Mouse (Mus musculus) kidney, postnatal 36 days (tissue): ENCODE data around the gene Ephb2.

Experiments used
- DNase-seq, 2 experiments: peaks; one replicate each; pipeline ENCODE4 v3.0.0; 2021 to 2022; ENCODE audit warnings: mixed read lengths in 2 of 2

The Ephb2 gene

DNA sequence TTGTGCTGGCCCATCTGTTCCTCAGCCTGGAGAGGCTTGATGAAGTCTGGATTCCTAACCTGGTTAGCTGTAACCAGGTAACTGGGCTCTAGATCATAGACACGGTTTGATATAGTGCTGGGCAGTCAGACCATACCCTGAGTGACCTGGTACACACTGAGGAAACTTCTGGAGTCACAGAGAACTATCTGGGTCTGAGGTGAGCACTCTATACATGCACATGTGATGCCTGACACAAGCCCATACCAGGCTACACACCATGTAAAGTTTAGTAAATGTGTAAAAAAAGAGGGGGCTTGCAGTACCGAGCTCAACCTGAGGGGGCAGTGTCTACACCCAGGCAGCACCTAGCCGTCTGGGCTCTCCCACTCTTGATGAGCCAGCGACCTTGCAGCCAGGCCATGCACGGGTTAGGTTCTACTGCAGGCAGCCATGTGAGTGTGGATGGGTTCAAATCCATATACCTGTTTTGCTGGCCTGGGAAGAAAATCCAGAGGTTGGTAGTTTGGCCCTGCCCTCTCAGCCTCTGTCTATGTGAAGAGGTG lies 139.3 kb downstream of the Ephb2 start:
- peak; percentile 47 to 75 for DNase-seq

GRCm38 (mm10) chr4:136695696-136696095 lies 140.1 kb downstream of the Ephb2 start:
- DNase-seq = no peak

GRCm38 (mm10) chr4:136690034-136690433 lies 145.8 kb downstream of the Ephb2 start:
- DNase-seq = no peak

- no peak for DNase-seq
These were observed 147.7 kb downstream of the Ephb2 start for GRCm38 (mm10) chr4:136688113-136688512.

DNA sequence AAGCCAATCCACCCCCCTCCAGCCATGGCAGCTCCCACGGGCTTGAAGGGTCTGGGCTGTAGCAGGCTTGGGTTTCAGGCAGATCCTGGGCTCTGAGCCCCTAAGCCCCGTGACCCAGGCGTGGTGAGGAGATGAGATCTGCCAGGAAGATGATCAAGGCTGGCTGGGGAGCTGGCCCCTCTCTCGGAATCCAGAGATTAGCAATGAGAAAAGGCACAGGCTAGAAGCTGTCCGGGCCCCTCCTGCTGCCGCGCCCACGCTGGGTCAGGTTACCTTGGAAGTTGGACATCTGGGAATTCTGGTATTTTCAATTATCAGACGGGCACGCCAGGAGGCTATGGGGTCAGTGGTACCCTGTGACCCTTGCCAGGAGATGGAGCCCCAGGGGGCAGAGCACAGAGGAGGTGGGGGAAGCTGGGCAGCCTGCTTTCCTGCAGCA lies 150.3 kb downstream of the Ephb2 start:
- DNase-seq = no peak

DNA sequence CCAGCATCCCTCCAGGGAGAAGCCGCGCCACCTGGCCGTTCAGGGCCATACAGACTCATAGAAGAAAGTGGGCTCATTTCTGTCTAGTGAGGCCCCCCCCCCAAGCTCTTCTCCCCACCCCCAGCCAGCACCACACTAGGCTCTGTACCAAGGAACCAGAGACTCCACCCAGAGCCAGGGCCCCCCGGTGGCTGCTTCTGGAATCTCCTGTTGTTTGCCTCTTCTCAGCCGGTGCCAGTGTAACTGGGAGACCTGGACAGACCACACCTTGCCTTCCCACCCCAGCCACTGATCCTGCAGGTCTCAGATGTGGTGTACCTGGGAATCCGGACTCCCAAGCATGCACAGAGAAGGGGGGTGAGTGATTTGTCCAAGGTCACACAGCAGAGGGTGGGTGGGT lies 151.3 kb downstream of the Ephb2 start:
- peak in 1 of 2 experiments; percentile 52 for DNase-seq

- no peak for DNase-seq
These were observed 155.1 kb downstream of the Ephb2 start for GRCm38 (mm10) chr4:136680641-136681040.

DNA sequence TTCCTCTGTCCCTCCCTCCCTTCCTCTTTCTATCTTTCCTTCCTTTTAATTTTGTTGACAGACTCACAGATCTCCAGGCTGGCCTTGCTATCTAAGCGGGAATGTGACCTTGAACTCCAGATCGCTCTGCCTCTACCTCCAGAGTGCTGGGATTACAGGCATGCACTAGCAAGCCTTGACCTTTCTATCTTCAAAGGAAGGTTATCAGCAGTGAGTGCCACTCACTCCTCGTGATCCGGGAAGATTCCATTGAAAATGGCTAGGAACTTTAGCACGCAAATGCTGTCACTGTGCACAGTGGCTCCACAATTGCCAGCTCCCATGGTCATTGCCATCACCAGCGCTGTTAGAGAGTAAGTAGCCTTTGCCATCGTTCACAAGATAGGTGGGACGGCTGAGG lies 156.6 kb downstream of the Ephb2 start:
- no peak for DNase-seq

GRCm38 (mm10) chr4:136678480-136678879 lies 157.3 kb downstream of the Ephb2 start:
- peak; percentile 82 to 91 for DNase-seq

DNA sequence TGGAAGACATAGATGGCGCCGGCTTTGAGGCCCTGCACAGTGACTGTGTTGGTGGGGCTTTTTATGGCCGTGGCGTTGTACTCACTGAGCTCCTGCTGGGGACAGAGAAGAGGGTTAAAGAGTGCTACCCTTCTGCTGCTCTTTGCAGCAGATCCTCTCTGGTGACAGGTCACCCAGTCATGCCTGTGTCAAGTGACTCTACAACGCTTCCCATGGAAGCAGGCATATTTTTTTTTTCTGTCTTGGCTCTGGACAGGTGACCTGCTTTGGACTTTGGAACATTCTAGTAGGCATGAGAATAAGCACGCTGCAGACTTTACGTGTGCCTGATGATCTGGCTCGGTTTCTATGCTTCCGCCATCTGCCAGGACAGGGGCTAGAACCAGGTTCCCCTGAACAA lies 160.3 kb downstream of the Ephb2 start:
- DNase-seq = no peak

DNA sequence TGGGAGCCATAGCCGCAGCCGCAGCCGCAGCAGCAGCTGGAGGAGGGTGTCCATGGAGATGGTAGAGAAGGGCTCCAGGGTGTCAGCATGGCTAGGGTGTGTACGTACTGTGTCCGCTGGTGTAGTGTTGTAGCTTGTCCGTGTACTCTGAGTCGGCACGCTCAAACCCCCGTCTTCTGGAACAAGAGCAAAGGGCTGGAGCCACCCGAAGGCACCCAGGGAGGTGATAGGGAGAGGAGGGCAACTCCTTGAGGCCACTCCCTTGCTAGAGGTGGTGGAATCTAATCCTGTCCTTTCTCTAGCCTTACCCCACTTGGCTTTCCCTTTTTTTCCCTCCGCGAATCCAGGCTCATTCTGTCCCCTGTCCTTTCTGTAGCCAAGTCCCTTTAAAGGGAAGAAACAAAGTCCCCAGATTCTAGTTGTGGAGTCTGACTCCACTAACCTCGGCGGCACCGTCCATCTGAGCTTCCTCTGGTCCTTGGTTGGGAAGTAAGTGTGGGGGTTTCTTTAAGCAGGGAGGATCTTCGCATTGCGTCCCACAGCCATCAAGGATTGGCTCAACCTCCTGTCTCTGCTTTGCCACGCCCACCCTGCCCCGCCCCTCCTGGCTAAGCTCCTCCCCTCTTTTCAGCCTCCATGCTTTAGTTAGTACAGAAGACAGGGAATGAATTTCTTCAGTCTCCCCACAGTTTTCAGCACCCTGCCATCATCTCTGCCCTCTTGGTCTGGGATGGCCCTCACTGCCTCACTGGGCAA lies 163.3 kb downstream of the Ephb2 start:
- no peak for DNase-seq

DNA sequence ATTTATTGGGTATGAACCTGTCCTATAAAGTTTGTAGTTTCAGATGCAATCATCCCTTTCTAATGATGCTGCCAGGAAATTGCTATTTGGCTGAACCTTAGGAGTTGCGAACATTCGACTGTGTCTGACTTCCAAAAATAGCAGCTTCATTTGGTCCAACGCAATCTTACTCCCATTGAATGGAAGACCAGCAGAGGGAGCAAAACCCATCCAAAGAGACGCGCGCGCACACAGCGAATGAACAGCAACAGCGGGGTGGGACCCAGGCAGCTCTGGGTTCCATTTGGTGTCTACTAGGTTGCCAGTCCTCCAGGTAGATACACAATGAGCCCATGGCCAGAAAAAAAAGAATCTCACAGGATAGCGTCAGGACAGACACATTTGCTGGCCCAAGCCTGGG lies 168.0 kb downstream of the Ephb2 start:
- no peak for DNase-seq

DNA sequence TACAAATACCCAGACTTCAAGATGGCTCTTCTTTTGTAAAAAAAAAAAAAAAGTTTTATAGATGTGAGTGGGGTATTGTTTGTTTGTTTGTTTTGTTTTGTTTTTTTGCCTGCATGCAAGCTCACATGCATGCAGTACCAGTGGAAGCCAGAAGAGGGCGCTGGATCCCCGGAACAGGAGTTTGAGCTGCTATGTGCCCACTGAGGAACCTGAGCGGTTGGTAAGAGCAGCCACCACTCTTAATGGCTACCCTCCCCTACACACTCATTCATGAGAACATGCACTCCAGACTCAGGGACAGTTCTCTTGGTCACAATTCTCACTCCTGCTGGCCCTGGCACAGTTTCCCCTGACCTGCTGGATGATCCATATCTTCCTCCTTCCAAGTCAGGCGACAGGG lies 169.8 kb downstream of the Ephb2 start:
- DNase-seq = peak in 1 of 2 experiments; percentile 22

GRCm38 (mm10) chr4:136665068-136665467 lies 170.7 kb downstream of the Ephb2 start:
- no peak for DNase-seq

DNA sequence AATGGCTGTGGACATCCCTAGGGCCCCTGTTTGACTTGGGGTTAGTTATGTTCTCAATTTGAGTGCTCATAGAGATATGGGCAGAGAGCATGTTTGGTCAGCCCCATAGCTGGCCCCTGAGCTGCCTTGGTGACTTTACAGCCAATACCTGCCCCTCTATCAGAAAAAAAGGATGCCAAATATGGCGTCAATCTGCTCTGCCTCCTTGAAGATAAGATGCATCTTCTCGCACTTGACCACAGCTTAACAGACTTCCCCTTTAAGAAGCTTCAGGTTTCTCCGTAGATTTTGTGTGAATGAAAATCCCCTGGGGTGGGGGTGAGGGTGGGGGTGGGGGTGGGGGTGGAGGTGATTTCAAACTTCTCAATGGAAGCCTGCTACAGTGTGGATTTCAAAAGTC lies 177.9 kb downstream of the Ephb2 start:
- DNase-seq = no peak

GRCm38 (mm10) chr4:136653692-136654234 lies 182.0 kb downstream of the Ephb2 start:
- DNase-seq = no peak

GRCm38 (mm10) chr4:136653019-136653418 lies 182.8 kb downstream of the Ephb2 start:
- no peak for DNase-seq

DNA sequence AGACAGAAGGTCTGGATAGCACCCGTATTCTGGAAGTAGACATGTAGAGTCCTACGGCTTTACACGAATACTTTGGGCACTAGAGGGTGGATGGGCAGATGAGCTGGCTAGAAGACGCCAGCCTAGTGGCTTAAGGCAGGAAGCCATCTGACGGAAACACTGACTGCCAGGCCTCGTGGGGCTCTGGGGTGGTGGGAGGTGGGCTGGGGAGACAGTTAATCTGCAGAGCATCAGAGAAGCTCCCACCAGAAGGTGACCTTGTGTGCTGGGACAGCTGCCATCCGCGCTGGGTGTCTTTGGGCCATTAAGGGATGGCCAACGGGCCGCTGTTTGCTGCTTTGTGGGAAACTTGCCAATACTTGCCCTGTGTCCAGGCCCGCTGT lies 183.3 kb downstream of the Ephb2 start:
- DNase-seq = no peak

DNA sequence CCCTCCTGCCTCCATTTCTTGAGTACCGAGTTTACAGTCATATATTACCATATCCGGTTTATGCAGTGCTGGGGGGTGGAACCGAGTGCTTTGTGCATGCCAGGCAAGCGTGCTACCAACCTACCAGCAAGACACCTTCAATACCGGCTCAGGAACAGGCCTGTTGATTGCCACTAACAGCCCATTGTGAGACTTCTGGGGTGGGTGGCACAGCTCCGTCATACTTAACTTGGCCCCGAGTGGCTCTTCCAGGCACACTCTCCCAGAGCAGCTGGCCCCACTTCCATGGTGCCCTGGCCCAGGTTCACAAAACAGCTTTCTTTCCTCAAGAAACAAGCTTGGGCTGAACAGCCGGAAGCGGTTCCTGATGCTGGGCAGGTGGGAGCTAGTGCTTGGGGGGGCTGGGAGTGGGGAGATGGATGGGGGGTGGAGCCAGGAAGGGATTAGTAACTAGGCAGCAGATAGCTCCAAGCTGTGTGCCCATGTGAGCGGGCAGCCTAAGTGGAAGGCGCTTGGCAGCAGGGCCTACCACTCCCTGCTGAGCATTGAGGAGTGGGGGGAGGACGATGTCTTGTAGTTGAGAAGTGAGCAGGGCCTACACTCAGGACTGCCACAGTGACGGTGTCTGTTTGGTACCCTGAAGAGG lies 183.8 kb downstream of the Ephb2 start:
- DNase-seq = no peak

DNA sequence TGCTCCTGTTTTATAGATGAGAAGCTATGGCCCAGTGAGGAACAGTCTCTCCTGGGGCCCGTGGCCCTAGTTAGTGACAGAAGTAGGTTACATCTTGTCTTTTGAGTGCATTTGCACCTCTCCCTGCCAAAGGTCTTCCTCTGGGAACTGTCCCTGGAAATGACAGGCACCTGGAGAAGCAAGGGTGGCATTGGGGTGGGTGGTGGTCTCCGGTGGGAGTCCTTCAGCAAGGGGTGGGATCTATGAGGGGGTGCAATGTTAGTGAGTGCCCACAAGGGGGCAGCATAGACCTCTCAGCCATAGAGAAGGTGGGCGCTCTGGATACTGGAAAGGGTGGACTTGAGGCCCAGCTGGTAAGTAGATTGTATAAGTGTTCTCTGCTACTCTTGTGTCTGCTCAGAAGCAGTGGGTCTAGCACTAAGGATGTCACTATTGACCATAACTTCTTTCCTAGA lies 184.4 kb downstream of the Ephb2 start:
- DNase-seq = peak; percentile 1 to 38

- DNase-seq = no peak
These were observed 185.5 kb downstream of the Ephb2 start for GRCm38 (mm10) chr4:136650261-136650660.

DNA sequence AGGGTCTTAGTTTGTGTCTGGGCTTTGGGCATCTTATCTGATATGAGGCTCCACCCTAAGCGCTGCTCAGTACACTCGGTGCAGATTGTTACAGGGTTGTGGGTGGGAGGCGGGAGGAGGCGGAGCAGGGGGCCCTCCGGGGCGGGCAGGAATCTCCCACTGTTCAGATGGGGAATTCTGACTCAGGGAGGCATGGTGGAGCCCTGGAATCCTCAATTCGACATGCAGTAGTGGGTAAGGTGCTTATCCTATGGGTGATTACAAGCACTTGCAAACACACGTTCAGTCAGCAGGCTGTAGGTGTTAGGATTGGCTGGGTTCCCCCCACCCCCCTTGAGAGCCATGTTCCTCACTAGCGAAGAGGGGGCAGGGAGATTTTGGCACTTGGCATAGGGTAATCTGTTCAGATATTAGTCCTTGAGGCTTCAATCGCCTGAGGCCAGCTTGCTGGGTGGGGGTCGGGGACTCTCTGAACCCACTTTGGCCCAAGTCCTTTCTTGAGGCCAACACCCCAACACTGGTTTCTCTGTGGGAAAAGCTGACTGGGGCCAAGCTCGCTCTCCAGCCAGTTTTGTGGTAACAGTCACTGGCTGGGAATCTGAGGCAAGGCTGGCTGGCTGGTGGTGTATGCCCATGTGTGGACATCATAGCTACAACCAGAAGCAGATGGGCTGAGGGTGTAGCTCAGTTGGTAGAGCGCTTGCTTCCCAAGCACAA lies 186.2 kb downstream of the Ephb2 start:
- no peak for DNase-seq

GRCm38 (mm10) chr4:136648922-136649479 lies 186.8 kb downstream of the Ephb2 start:
- peak; percentile 70 to 91 for DNase-seq
